Mouse (Mus musculus): Measurements from ENCODE around the gene Lgals12. TPM values are rescaled to one million over a fixed set of nuclear protein-coding genes. Genes with fewer than 3 reads are reported as not detected.
A peak's percentile ranks its signal among the peaks of the same experiment; 100 is the strongest.

Gene Lgals12
- polyA plus RNA-seq, 1 experiment from 2014 or later: not detected

DNA sequence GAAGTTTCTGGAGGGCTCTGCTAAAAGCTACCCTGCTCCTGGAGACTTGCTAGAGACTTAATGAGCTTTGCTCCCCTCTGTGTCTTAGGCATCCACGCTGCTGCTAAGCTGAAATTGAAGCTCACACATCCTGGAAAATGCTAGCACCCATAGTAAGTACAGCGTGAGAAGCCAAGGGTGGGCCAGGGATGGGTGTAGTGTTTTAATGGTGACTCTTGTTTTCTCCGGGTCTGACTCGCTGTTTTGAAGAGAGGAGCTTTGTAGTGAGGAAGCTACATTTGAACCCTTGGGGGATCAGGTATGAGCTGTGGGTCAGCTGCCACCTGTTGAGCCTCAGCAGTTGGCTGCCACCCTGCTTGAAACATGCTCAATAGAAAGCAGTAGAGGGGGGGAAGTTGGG is 49.1 kb downstream of the Lgals12 start:
- ATAC-seq (ENCODE audit: low read depth) (peak; percentile 27), DNase-seq (no peak)
- Histone ChIP-seq H3K4me3 (replicated peaks) (peak overlapping the region; percentile 79), H3K27ac (peak overlapping the region; percentile 80), H3K4me1 (replicated peaks) (peaks cover 54% of the 10 kb centered on the region), H3K27me3 (no peaks in the 10 kb centered on the region), H3K36me3 (peaks cover 5% of the 10 kb centered on the region; the same call in 1 of the 2 replicates), H3K9ac (peak overlapping the region; percentile 90), H3K9me3 (replicated peaks) (no peaks in the 10 kb centered on the region), H3K4me2 (peak overlapping the region; percentile 82)
- under 1% methylated on average over 4 of the region's 4 CpGs for WGBS (ENCODE audit: insufficient replicate concordance)

DNA sequence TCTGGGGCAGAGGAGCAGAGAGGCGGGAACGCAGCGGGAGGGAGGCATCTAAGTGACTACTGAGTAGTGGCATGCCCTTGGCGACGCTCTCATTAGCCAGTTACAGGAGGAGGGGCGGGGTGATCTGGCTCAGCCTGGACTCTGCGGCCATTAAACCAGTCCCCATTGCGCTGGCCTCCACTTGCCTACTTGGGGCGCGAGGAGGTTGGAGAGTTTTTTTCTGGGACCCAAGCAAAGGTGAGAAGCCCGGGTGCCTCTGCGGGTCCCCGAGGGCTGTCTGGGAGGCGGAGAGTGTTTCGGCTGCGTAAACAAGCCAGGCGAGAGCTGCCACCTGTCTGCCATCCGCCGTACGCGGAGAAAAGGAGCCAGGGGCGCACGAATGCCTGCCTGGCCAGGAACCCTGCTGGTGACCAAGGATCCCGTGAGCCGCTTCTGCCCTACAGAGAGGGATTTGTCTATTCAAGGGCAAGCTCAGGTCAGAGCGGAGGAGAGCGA is 49.6 kb downstream of the Lgals12 start, which contains the start of gene Pla2g16:
Gene Pla2g16, plus strand, starts transcription at position 132 of the 495 bp plus-strand sequence.
- H3K27ac ChIP-seq: peak within 1 kb of the TSS; percentile 80
- under 1% methylated on average over 27 of the region's 27 CpGs for WGBS (ENCODE audit: insufficient replicate concordance)

DNA sequence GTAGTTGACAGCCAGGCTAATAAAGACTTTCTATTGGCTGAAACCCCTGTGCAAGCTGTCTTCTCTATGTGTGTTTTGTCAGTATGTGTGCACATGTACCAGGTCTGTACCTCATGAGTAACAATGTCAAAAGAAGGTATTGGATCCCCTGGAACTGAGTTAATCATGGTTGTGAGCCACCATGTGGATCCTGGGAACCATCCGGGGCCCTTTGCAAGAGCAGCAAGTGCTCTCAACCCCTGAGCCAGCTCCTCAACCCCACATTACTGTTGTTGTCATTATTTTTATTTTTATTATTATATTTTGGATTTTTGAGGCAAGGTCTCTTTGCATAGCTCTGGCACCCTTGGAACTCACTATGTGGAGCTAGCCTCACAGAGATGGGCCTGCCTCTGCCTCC is 50.4 kb downstream of the Lgals12 start:
- H3K9ac ChIP-seq: peak overlapping the region; percentile 90; the same call in 1 of the 2 replicates
- peak overlapping the region; percentile 82; the same call in 1 of the 2 replicates for H3K4me2 ChIP-seq
- no peak for DNase-seq
- H3K4me3 ChIP-seq (replicated peaks): no peak overlapping the region
- 89% methylated on average over 1 of the region's 1 CpGs for WGBS (ENCODE audit: insufficient replicate concordance)
- no peak overlapping the region for H3K27ac ChIP-seq
- H3K4me1 ChIP-seq (replicated peaks): peaks cover 66% of the 10 kb centered on the region
- H3K36me3 ChIP-seq: peaks cover 5% of the 10 kb centered on the region; the same call in 1 of the 2 replicates
- ATAC-seq (ENCODE audit: low read depth): no peak
- no peaks in the 10 kb centered on the region for H3K9me3 ChIP-seq (replicated peaks)
- H3K27me3 ChIP-seq: no peaks in the 10 kb centered on the region

More for the DNA sequence above, 49.6 kb downstream of the Lgals12 start, which contains the start of gene Pla2g16:
- Histone ChIP-seq H3K36me3 (peaks cover 5% of the 10 kb centered on the region; the same call in 1 of the 2 replicates), H3K4me1 (replicated peaks) (peaks cover 58% of the 10 kb centered on the region), H3K27me3 (no peaks in the 10 kb centered on the region), H3K4me3 (replicated peaks) (peak within 1 kb of the TSS; percentile 79), H3K9me3 (replicated peaks) (no peaks in the 10 kb centered on the region), H3K9ac (peak within 1 kb of the TSS; percentile 90), H3K4me2 (peak within 1 kb of the TSS; percentile 82)
- DNase-seq (peak; percentile 73), ATAC-seq (ENCODE audit: low read depth) (peak; percentile 95)

DNA sequence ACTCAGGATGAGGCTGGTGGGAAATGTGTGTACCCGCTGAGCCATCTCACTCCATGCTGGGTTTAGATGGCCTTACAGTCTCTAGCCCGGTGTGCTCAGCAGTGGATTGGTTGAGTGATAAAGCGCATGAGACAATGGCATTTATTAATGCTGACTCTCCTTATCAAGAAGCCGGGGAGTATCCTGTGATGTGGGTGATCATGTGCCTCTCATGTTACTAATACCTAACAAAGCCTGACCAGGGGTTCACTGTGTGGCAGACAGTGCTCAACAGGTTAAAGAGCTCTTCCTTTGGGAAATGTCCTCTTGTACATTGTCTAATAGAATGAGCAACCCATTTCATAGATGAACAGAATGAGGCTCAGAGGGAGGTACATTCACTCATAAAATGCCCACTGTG is 52.1 kb downstream of the Lgals12 start:
- Histone ChIP-seq H3K36me3 (peaks cover 5% of the 10 kb centered on the region; the same call in 1 of the 2 replicates), H3K27me3 (no peaks in the 10 kb centered on the region), H3K27ac (0 out of 2 replicates have a peak overlapping the region, but pooled peaks have one; percentile 22), H3K4me1 (replicated peaks) (peaks cover 71% of the 10 kb centered on the region), H3K9me3 (replicated peaks) (no peaks in the 10 kb centered on the region), H3K4me2 (no peak overlapping the region), H3K9ac (0 out of 2 replicates have a peak overlapping the region, but pooled peaks have one; percentile 1), H3K4me3 (replicated peaks) (no peak overlapping the region)
- ATAC-seq (ENCODE audit: low read depth) (no peak), DNase-seq (no peak)
- 43% methylated on average over 4 of the region's 4 CpGs for WGBS (ENCODE audit: insufficient replicate concordance)

DNA sequence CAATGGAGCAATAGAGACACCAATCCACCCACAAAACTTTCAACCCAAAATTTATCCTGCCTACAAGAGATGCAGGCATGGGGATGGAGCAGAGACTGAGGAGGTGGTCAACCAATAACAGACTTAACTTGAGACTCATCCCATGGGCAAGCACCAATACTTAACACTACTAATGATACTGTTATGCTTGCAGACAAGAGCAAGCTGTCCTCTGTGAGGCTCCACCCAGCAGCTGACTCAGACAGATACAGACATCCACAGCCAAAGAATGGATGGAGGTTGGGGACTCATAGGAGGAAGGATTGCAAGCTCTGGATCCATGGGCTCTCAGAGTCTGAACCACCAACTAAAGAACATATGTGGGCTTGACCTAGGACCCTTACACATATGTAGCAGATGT is 53.6 kb downstream of the Lgals12 start:
- peak overlapping the region; percentile 93 for H3K27ac ChIP-seq
- H3K9me3 ChIP-seq (replicated peaks): no peaks in the 10 kb centered on the region
- no peaks in the 10 kb centered on the region for H3K36me3 ChIP-seq
- H3K9ac ChIP-seq: peak overlapping the region; percentile 57; the same call in 1 of the 2 replicates
- no peak overlapping the region for H3K4me3 ChIP-seq (replicated peaks)
- ATAC-seq (ENCODE audit: low read depth) (peak; percentile 51), DNase-seq (peak; percentile 53)
- H3K4me1 ChIP-seq (replicated peaks): peaks cover 64% of the 10 kb centered on the region
- H3K27me3 ChIP-seq: no peaks in the 10 kb centered on the region
- H3K4me2 ChIP-seq: peak overlapping the region; percentile 49

DNA sequence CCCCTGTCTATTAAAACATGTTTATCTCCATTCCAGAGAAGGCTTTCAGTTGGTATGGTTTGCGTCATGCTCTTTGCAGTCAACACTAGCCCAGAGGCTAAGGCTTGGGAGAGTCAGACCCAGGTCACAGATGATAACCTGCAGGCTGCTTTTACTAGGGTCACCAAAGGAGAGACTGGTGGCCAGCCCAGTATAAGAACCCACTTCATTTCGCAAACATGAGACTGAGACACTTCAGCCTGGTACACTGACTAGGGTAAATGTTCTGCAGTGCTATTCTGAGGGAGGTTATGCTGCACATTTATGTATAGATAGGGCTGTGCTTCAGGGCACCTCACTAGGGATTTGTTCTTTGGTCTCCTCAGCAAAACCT is 54.7 kb downstream of the Lgals12 start:
- peak overlapping the region; percentile 49 for H3K4me2 ChIP-seq
- peaks cover 54% of the 10 kb centered on the region for H3K4me1 ChIP-seq (replicated peaks)
- ATAC-seq (ENCODE audit: low read depth): peak; percentile 39
- no peaks in the 10 kb centered on the region for H3K27me3 ChIP-seq
- DNase-seq: no peak
- H3K27ac ChIP-seq: peak overlapping the region; percentile 93
- H3K9ac ChIP-seq: peak overlapping the region; percentile 57
- no peaks in the 10 kb centered on the region for H3K9me3 ChIP-seq (replicated peaks)
- H3K36me3 ChIP-seq: no peaks in the 10 kb centered on the region
- 20% methylated on average over 2 of the region's 2 CpGs for WGBS (ENCODE audit: insufficient replicate concordance)
- H3K4me3 ChIP-seq (replicated peaks): no peak overlapping the region

DNA sequence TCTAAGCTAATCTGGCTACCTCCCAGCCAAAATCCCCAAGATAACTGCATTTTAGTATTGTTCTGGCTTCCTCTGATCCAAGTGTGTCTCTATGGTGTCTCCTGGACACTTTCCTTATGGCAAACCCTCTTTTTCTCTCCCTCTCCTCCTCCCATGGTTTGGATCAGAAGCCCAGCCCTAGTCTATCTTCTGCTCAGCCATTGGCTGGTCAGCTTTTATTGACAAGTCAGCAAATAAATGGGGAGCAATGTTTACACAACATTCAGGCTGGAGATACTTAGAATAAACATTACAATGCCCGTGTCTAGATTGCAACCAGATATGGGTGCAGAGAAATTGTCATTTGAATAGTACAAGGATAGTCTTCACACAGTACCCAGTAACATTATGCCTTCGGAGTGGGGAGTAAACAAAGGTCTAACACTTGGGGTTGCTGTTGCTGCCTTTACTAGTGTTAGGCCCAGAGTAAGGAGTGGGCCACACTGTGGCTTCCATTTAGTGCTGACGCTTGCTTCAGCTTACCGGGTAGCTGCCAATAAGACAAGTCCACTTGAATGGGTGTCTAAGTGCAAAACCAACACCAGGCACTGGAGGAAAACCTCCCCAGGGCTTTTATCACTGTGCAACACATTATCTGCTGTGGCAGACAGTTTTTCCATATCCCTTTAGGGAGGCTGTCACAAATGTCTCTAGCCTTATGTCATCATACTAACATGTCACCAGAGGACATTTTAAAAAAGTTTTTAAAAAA is 55.3 kb downstream of the Lgals12 start:
- peak; percentile 92 for ATAC-seq (ENCODE audit: low read depth)
- peak overlapping the region; percentile 49 for H3K4me2 ChIP-seq
- peak overlapping the region; percentile 93 for H3K27ac ChIP-seq
- DNase-seq: peak; percentile 70
- H3K4me3 ChIP-seq (replicated peaks): 0 out of 2 replicates have a peak overlapping the region, but pooled peaks have one; percentile 21
- no peaks in the 10 kb centered on the region for H3K27me3 ChIP-seq
- no peaks in the 10 kb centered on the region for H3K9me3 ChIP-seq (replicated peaks)
- H3K9ac ChIP-seq: peak overlapping the region; percentile 57
- H3K36me3 ChIP-seq: no peaks in the 10 kb centered on the region
- H3K4me1 ChIP-seq (replicated peaks): peaks cover 50% of the 10 kb centered on the region
- WGBS (ENCODE audit: insufficient replicate concordance): 25% methylated on average over 4 of the region's 4 CpGs

DNA sequence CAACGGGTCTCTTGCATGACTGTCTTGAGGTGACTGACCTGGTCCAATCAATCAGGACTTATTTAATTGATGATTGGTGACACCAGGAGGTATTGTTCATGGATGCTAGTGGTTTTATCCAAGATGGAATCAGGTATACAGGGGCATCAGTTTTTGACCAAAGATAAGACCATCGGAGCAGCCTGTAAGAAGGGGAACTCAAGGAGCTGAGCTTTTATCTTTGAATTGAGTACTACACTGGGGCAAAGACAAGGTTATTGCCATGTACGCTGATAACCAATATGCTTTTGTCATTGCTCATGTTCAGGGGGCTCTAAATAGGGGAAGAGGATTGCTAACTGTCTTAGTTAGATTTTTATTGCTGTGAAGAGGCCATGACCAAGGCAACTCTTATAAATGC is 58.1 kb downstream of the Lgals12 start:
- peaks cover 34% of the 10 kb centered on the region for H3K4me1 ChIP-seq (replicated peaks)
- H3K27me3 ChIP-seq: no peaks in the 10 kb centered on the region
- ATAC-seq (ENCODE audit: low read depth) (no peak), DNase-seq (no peak)
- H3K36me3 ChIP-seq: no peaks in the 10 kb centered on the region
- WGBS (ENCODE audit: insufficient replicate concordance): 65% methylated on average over 3 of the region's 3 CpGs
- no peaks in the 10 kb centered on the region for H3K9me3 ChIP-seq (replicated peaks)
- no peak overlapping the region for H3K4me2 ChIP-seq
- H3K9ac ChIP-seq: no peak overlapping the region
- no peak overlapping the region for H3K27ac ChIP-seq
- H3K4me3 ChIP-seq (replicated peaks): no peak overlapping the region

Other genes with a start within 250 kb of the Lgals12 start
- gene Spindoc, start 224.2 kb downstream of the Lgals12 start, polyA plus RNA-seq (2015; fragmentation: Nextera tagmentation; extraction: Ambion mirVana): 3.7 and 4.7 TPM in 2 replicates
- 0.93 and 1.00 TPM in 2 replicates for gene 2700081O15Rik, start 189.6 kb downstream of the Lgals12 start, polyA plus RNA-seq (2015; fragmentation: Nextera tagmentation; extraction: Ambion mirVana)
- gene Rtn3, start 123.9 kb downstream of the Lgals12 start, polyA plus RNA-seq (2015; fragmentation: Nextera tagmentation; extraction: Ambion mirVana): 67.5 and 73.5 TPM in 2 replicates
- 6.9 and 7.0 TPM in 2 replicates for gene Atl3, start 113.2 kb downstream of the Lgals12 start, polyA plus RNA-seq (2015; fragmentation: Nextera tagmentation; extraction: Ambion mirVana)
- gene Pla2g16, start 49.7 kb downstream of the Lgals12 start, polyA plus RNA-seq (2015; fragmentation: Nextera tagmentation; extraction: Ambion mirVana): 24.6 and 27.1 TPM in 2 replicates
- not detected in 2 replicates for gene Hrasls5, start 5.3 kb upstream of the Lgals12 start, polyA plus RNA-seq (2015; fragmentation: Nextera tagmentation; extraction: Ambion mirVana)
- not detected in 2 replicates for gene Slc22a19, start 104.1 kb upstream of the Lgals12 start, polyA plus RNA-seq (2015; fragmentation: Nextera tagmentation; extraction: Ambion mirVana)
- gene Slc22a26, start 195.5 kb upstream of the Lgals12 start, polyA plus RNA-seq (2015; fragmentation: Nextera tagmentation; extraction: Ambion mirVana): not detected in 2 replicates